Mouse (Mus musculus): ENCODE measurements around the gene Ube2e2.

DNA sequence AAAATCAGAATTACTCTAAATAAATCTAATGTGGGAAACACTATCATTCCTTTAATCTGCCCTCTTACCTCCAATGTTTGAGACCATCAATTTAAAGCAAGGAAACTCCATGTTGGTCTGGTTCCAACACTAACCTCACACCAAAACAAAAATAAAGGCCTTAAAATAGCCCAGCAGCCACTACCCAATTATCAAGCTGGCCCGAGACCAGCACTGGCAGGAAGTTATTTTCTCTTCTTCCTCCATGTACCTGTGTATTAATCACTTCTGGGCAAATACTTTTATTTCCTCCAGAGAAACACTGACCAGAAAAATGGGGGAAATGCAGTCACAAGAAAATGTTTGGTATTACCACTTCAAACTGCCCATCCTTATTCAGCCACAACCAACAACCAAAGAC, 23.4 kb downstream of the Ube2e2 start:
- TF ChIP-seq CTCF (IDR thresholded peaks at IDR 0.05; ENCODE audit: control insufficient read depth, insufficient read depth, insufficient replicate concordance, low read depth, low read length) (no peak), POLR2A (IDR thresholded peaks at IDR 0.05; ENCODE audit: control insufficient read depth, low read depth, low read length) (no peak)

Measured in testis, adult 2 months (tissue).